Mouse (Mus musculus): ENCODE measurements around the gene Arhgap24.

The Arhgap24 gene

DNA sequence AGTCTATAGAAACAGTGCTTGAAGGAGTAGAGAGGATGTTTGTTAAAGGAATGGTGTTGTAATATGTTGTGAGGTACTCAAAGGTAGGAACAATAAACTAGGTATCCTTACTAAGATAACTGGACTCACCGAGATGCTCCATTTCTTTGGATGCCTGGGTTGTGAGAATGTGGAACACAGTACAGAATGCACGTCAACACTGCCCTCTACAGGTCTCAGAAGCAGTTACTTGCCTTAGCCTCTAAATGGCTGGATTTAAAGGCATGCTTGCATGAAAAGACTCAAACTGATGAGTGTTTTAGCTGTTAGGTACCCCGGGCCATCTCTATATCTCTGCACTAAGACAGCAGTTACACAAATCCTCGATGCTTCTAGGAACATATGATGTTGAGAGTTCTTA is 211.3 kb downstream of the Arhgap24 start:
- peak; percentile 57 to 62 for DNase-seq

DNA sequence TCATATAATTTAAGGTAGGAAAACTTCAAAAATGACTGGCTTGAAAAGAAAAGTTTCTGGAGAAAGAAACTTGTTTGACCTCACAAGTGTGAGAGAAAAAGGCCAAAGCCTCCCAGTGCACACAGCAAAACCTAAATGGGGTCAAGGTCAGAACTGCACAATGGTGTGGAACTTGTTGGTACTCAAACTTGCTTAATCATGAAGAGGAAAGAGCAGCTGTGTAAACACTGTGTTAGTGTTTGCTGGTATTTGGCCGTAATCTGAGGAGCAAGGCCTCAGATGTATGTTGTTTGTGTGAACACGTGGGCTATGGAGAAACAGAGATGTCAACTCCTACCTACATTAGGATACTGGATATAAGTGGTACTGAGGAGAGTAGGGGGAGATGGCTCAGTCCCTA is 212.0 kb downstream of the Arhgap24 start:
- DNase-seq = no peak

DNA sequence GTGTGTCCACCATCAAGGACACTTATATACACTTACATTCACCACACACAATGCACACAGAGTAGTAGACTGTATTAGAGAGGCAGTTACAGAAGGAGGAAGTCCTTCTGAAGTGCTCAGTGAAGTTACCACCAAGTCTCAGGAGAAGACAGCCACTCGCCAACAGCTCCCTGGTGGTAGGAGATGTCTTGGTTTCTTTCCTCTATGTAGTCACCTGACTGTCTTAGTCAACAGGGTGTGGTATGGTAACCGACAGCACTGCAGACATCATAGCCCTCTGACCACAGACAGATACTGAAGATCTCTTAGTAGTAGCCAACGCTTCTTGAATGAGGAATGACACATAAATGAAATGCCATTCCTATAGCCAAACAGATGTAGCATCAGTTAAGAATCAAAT is 212.7 kb downstream of the Arhgap24 start:
- DNase-seq = no peak

- DNase-seq = no peak
Observed at GRCm38 (mm10) chr5:102697784-102698183, 216.6 kb downstream of the Arhgap24 start.

DNA sequence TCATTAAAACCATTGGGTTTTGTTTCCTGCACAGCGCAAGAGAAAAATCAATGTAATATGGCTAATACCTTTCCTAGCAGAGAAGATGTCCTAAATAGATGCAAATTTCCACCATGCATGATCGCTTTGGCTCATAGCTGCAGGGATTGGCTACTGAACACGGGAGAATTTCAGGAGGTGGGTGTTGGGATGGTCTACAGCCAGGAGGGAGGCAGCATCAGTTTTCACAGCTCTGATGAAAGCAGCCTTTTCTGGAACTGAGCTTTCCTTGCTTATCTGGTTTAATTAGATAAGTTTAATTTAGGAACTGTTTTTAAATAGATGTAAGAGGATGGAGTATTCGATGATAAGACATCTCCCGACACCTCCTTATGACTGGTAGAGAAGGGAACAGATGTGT is 217.2 kb downstream of the Arhgap24 start:
- no peak for DNase-seq

GRCm38 (mm10) chr5:102698891-102699290 is 217.7 kb downstream of the Arhgap24 start:
- DNase-seq = no peak

- DNase-seq = no peak
Observed at GRCm38 (mm10) chr5:102702581-102702980, 221.4 kb downstream of the Arhgap24 start.

DNA sequence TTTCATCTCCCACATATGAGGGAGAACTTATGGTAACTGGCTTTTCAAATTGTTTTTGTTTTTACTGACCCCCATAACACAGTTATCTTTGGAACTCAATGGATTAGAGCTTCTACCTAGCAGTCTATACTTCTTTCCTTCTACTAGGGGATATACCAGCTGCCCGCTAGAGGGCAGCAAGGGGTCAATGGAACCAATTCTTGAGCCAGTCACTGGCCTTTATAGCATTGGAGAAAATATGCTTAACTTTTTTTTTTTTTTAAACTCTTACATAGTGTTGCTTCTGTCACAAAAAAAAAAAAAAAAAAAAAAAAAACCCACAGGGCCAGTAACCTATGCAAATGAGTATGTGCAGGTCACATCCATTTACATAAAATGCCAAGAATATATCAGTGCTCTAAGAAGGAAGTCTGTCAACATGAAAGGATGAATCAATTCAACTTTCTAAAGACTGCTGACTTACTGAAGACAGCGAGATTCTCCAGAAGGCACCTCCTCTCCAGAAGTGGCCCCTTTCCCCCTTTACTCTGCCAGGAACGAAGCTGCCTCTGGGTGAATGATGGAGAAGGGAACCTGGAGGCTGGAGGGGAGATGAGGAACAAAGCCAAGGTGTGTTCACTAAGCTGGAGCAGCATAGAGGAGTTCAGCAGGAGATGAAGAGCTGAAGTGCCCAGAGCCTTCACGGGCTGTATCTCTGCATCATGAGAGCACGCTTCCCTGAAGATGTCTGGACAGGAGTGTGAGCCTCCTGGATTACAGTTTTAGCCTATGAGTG is 222.3 kb downstream of the Arhgap24 start:
- DNase-seq = peak; percentile 62

- DNase-seq = no peak
Observed at GRCm38 (mm10) chr5:102705170-102705569, 224.0 kb downstream of the Arhgap24 start.

- DNase-seq = no peak
Observed at GRCm38 (mm10) chr5:102710336-102710735, 229.1 kb downstream of the Arhgap24 start.

- DNase-seq = no peak
Observed at GRCm38 (mm10) chr5:102719368-102719972, 238.3 kb downstream of the Arhgap24 start.

DNA sequence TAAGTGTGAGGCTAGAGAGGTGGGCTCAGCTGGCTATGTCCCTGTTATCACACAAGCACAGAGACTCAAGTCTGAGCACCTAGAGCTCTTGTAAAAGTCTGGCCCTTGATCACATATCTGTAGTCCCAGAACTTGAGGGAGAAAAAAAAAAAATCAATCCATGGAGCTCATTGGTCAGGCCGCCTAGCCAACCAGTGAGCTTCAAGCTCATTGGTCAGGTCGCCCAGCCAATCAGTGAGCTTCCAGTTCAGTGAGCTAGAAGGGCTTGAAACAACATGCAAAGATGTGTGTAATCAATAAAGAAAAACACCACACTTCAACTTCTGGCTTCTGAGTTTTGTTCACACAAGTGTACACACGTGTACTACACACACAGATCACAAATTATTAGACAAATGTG is 242.4 kb downstream of the Arhgap24 start:
- DNase-seq = no peak

- no peak for DNase-seq
Observed at GRCm38 (mm10) chr5:102724813-102725348, 243.7 kb downstream of the Arhgap24 start.

DNA sequence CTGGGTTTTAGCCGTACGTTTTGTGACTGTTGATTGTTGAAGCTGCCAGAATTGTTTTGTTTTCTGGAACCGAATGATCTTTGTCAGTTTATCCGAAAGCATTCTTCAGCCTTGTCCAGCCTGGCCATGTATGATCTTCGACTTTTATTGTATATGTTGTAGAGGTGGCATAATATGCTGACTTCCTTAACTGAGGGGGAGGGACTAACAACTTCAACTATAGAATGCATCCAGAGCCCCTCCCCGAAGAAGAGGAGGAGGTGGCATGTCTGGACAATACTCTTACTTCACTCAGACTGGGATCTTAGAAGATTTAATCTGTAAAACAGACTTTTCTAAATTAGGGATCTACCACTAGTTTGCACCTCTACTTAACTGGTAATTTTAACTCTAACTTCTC is 244.2 kb downstream of the Arhgap24 start:
- no peak for DNase-seq

DNA sequence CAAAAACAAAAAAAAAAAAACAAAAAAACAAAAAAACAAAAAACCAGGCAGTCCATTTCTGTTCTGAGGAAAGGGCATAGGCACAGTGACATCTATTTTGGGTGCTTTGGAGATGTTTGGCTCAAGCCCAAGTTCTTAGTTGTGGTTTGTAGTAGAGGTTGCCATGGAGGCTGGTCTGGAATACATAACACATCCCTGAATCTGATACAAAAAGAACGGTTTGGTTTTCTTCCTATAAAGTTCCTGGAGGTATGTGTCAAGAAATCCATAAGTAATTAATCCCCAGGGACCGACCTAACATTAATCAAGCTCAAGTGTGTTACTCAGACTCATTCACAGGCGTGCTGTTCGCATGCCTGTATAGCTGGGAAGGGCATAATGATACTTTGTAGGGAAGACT is 245.8 kb downstream of the Arhgap24 start:
- DNase-seq = no peak

DNA sequence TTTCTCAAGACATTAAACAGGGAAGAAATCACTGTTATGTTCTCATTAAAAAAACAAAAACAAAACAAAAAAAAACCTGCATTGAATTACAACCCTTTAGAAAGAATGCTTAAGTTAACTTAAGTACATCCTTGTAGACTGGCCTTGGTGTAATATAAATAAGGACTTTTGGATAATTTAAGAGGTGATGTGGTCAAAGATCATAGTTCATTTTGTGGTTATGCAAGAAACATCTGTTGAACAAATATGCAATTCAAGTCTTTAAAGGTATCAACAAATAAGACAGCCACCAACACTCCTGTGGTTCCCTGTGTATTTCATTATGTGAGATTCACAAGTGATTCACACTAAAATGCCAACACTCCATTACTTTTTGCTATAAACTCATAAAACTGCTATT is 247.3 kb downstream of the Arhgap24 start:
- DNase-seq = no peak

DNA sequence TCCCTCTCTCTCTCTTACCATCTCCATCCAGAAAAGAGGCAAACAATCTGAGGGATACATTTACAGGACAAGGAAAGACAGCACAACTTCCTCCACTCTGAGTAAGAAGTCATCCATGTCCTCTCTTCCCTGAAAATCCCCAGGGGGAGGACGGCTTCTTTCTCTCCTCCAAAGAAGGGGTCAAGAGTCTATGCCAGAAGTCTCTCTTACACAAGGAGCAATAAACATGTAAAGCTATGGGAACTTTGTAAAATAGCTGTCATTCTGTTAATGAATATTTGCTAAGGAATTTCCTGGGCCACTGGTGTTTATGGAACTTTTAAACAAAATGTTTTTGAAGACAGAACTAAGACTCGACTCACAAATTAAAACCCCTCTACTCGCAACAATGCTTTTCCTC is 248.3 kb downstream of the Arhgap24 start:
- no peak for DNase-seq

GRCm38 (mm10) chr5:102736131-102736530 is 254.9 kb downstream of the Arhgap24 start:
- DNase-seq = no peak

- DNase-seq = no peak
Observed at GRCm38 (mm10) chr5:102742554-102743255, 261.5 kb downstream of the Arhgap24 start.

GRCm38 (mm10) chr5:102743436-102743835 is 262.2 kb downstream of the Arhgap24 start:
- DNase-seq = no peak

DNA sequence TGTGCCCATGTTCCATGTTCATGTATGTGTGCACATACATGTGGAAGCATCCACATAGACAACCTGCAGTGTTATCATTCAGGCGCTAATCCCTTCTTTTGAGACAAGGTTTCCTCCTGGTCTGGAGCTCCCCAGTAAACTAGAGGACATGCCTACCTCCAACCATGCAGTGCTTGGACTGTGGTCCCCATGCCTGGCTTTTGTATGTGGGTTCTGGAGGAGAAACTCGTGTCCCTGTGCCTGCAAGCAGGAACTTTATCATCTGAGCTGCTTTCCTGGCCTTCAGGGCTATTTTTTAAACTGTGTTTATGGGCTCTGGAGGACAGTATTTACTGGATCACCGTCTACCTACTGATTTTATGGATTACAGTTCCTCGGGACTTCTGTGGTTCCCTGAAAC is 262.9 kb downstream of the Arhgap24 start:
- DNase-seq = no peak

DNA sequence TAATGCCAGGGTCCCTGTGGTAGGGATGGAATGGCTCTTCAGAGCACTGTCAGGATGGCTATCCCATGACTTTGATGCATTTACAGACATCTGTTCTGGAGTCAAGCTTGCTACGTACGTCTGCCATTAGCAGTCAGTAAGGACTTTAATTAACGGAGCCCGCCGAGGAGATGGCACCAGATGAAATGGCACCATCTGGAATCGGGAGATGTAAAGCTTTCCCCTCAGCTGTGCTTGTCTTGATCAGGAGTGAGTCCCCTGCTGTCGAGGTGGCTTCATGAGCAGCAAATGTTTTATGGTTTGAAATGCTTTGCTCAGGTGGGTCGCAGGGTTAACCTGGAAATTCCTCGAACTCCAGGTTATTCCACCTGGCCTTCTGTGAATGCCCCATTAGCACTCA is 267.0 kb downstream of the Arhgap24 start:
- no peak for DNase-seq

GRCm38 (mm10) chr5:102749020-102749419 is 267.8 kb downstream of the Arhgap24 start:
- no peak for DNase-seq

- DNase-seq = no peak
Observed at GRCm38 (mm10) chr5:102750674-102751073, 269.5 kb downstream of the Arhgap24 start.
